Mouse (Mus musculus) forebrain, embryonic 11.5 days (tissue): ENCODE results near the gene Gm21060. TPM values are rescaled to one million over a fixed set of nuclear protein-coding genes. Genes with fewer than 3 reads are reported as not detected.

Experiments
- ATAC-seq: fragments of 200-750 bp; cut with Nextera tagmentation; replicated peaks from 2 replicates; pipeline ENCODE4 v1.8.0; 2017; ENCODE audit warnings: moderate TSS enrichment; ENCODE audit not compliant: low FRiP score
- DNase-seq: peaks from one replicate; pipeline ENCODE4 v3.0.0-alpha.2; 2017; ENCODE audit warnings: low spot score
- H3K27ac ChIP-seq: fragments of 300-500 bp; sonication (generic); 2 replicates; pipeline ENCODE4 v1.5.1; 2014; ENCODE audit warnings: low read depth, low read length
- H3K27me3 ChIP-seq: fragments of 300-500 bp; sonication (generic); 2 replicates; pipeline ENCODE4 v1.6.1; 2014; ENCODE audit warnings: mild to moderate bottlenecking, low read length, mixed read lengths; ENCODE audit not compliant: control insufficient read depth, insufficient read depth
- H3K36me3 ChIP-seq: fragments of 300-500 bp; sonication (generic); 2 replicates; pipeline ENCODE4 v1.6.1; 2014; ENCODE audit warnings: mild to moderate bottlenecking, low read length, moderate library complexity, mixed read lengths; ENCODE audit not compliant: control insufficient read depth, insufficient read depth
- H3K4me1 ChIP-seq: fragments of 300-500 bp; sonication (generic); replicated peaks from 2 replicates; pipeline ENCODE4 v1.6.1; 2014; ENCODE audit warnings: low read length, mixed read lengths; ENCODE audit not compliant: control insufficient read depth, insufficient read depth
- H3K4me2 ChIP-seq: fragments of 300-500 bp; sonication (generic); 2 replicates; pipeline ENCODE4 v1.6.1; 2014; ENCODE audit warnings: low read depth, mild to moderate bottlenecking, low read length, moderate library complexity, mixed read lengths; ENCODE audit not compliant: severe bottlenecking
- H3K4me3 ChIP-seq: fragments of 300-500 bp; sonication (generic); 2 replicates; pipeline ENCODE4 v1.5.1; 2014; ENCODE audit warnings: low read depth, low read length
- H3K9ac ChIP-seq: fragments of 300-500 bp; sonication (generic); 2 replicates; pipeline ENCODE4 v1.6.1; 2014; ENCODE audit warnings: low read length
- H3K9me3 ChIP-seq: fragments of 300-500 bp; sonication (generic); 2 replicates; pipeline ENCODE4 v1.6.1; 2016; ENCODE audit warnings: low read length, mixed read lengths; ENCODE audit not compliant: control insufficient read depth
- WGBS: fragments of 180-500 bp; shearing (Covaris S2); extraction: QIAGEN DNeasy Blood & Tissue Kit; methylation state at CpG from one replicate; pipeline ENCODE4 v1.1.7; 2014; 5-methylcytosine and 5-hydroxymethylcytosine counted together
- polyA plus RNA-seq: library from polyadenylated mRNA; unstranded; fragments of >200 nt; fragmentation: Nextera tagmentation; extraction: Ambion mirVana; gene quantifications from 2 replicates; pipeline ENCODE4 v1.2.1, GENCODE M21; 2014

Gm21060 gene
- polyA plus RNA-seq, 1 experiment from 2014 or later = not detected

- Histone ChIP-seq H3K9ac (no peak overlapping the region), H3K4me2 (no peak overlapping the region), H3K27ac (no peak overlapping the region), H3K4me1 (no peaks in the 10 kb centered on the region), H3K27me3 (no peaks in the 10 kb centered on the region), H3K9me3 (no peaks in the 10 kb centered on the region), H3K4me3 (no peak overlapping the region), H3K36me3 (no peaks in the 10 kb centered on the region)
- DNase-seq (no peak), ATAC-seq (no peak)
- WGBS = 21% methylated on average over 7 of the region's 7 CpGs
Measured at GRCm38 (mm10) chr19:61267141-61267540, 29.7 kb downstream of the Gm21060 start.

- Histone ChIP-seq H3K9ac (no peak overlapping the region), H3K4me1 (no peaks in the 10 kb centered on the region), H3K4me3 (no peak overlapping the region), H3K36me3 (no peaks in the 10 kb centered on the region), H3K9me3 (no peaks in the 10 kb centered on the region), H3K4me2 (no peak overlapping the region), H3K27ac (no peak overlapping the region), H3K27me3 (no peaks in the 10 kb centered on the region)
- WGBS = 5% methylated on average over 25 of the region's 26 CpGs
- DNase-seq (peak; percentile 92), ATAC-seq (no peak)
Measured at GRCm38 (mm10) chr19:61266651-61267050, 30.2 kb downstream of the Gm21060 start.

GRCm38 (mm10) chr19:61266246-61266615 is 30.6 kb downstream of the Gm21060 start:
- WGBS = 4% methylated on average over 12 of the region's 12 CpGs
- ATAC-seq = no peak
- H3K27me3 ChIP-seq = no peaks in the 10 kb centered on the region
- DNase-seq = peak; percentile 73
- no peak overlapping the region for H3K27ac ChIP-seq
- H3K4me3 ChIP-seq = no peak overlapping the region
- H3K36me3 ChIP-seq = no peaks in the 10 kb centered on the region
- H3K4me1 ChIP-seq = no peaks in the 10 kb centered on the region
- H3K9ac ChIP-seq = no peak overlapping the region
- H3K9me3 ChIP-seq = no peaks in the 10 kb centered on the region
- no peak overlapping the region for H3K4me2 ChIP-seq

GRCm38 (mm10) chr19:61265349-61266245 is 31.3 kb downstream of the Gm21060 start:
- Histone ChIP-seq H3K27ac (no peak overlapping the region), H3K4me3 (no peak overlapping the region), H3K36me3 (no peaks in the 10 kb centered on the region), H3K4me1 (no peaks in the 10 kb centered on the region), H3K9ac (no peak overlapping the region), H3K27me3 (no peaks in the 10 kb centered on the region), H3K9me3 (no peaks in the 10 kb centered on the region), H3K4me2 (no peak overlapping the region)
- WGBS = 30% methylated on average over 3 of the region's 3 CpGs
- DNase-seq (peak; percentile 76), ATAC-seq (peak; percentile 51)

GRCm38 (mm10) chr19:61264933-61265332 is 31.9 kb downstream of the Gm21060 start:
- Histone ChIP-seq H3K9me3 (no peaks in the 10 kb centered on the region), H3K4me3 (no peak overlapping the region), H3K4me1 (no peaks in the 10 kb centered on the region), H3K36me3 (no peaks in the 10 kb centered on the region), H3K4me2 (no peak overlapping the region), H3K27me3 (no peaks in the 10 kb centered on the region), H3K27ac (no peak overlapping the region), H3K9ac (no peak overlapping the region)
- DNase-seq = no peak
- ATAC-seq = no peak

GRCm38 (mm10) chr19:61264227-61264626 is 32.6 kb downstream of the Gm21060 start:
- no peak for DNase-seq
- H3K9ac ChIP-seq = no peak overlapping the region
- 88% methylated on average over 1 of the region's 1 CpGs for WGBS

GRCm38 (mm10) chr19:61261241-61261640 is 35.6 kb downstream of the Gm21060 start:
- Histone ChIP-seq H3K36me3 (no peaks in the 10 kb centered on the region), H3K4me1 (no peaks in the 10 kb centered on the region), H3K4me3 (no peak overlapping the region), H3K27ac (no peak overlapping the region), H3K9ac (no peak overlapping the region), H3K4me2 (no peak overlapping the region), H3K27me3 (no peaks in the 10 kb centered on the region), H3K9me3 (no peaks in the 10 kb centered on the region)
- DNase-seq = no peak
- no peak for ATAC-seq
- 60% methylated on average over 1 of the region's 1 CpGs for WGBS

More at GRCm38 (mm10) chr19:61264227-61264626, 32.6 kb downstream of the Gm21060 start:
- H3K27ac ChIP-seq = no peak overlapping the region
- ATAC-seq = no peak
- no peaks in the 10 kb centered on the region for H3K27me3 ChIP-seq
- no peaks in the 10 kb centered on the region for H3K9me3 ChIP-seq
- H3K36me3 ChIP-seq = no peaks in the 10 kb centered on the region
- H3K4me2 ChIP-seq = no peak overlapping the region
- no peak overlapping the region for H3K4me3 ChIP-seq
- H3K4me1 ChIP-seq = no peaks in the 10 kb centered on the region

- Histone ChIP-seq H3K9ac (no peak overlapping the region), H3K27me3 (no peaks in the 10 kb centered on the region), H3K4me3 (no peak overlapping the region), H3K4me1 (no peaks in the 10 kb centered on the region), H3K4me2 (no peak overlapping the region), H3K9me3 (no peaks in the 10 kb centered on the region), H3K36me3 (no peaks in the 10 kb centered on the region), H3K27ac (no peak overlapping the region)
- ATAC-seq = no peak
- 93% methylated on average over 18 of the region's 18 CpGs for WGBS
- no peak for DNase-seq
Measured at GRCm38 (mm10) chr19:61257733-61258132, 39.1 kb downstream of the Gm21060 start.
